Mouse (Mus musculus): ENCODE data around the gene Slc16a3.

GRCm38 (mm10) chr11:120991791-120992190 lies 43.5 kb downstream of the Slc16a3 start:
- TF ChIP-seq CTCF (conservative IDR thresholded peaks at IDR 0.05; ENCODE audit: insufficient read depth, insufficient read length, low read depth, low read length) (no peak), POLR2A (IDR thresholded peaks at IDR 0.05; ENCODE audit: low read depth, low read length) (no peak)
